Mouse (Mus musculus) gastrocnemius, postnatal 25 days (tissue): ENCODE measurements around the gene Tm2d3. TPM values are rescaled to one million over a fixed set of nuclear protein-coding genes. Genes with fewer than 3 reads are reported as not detected.

ENCODE experiments used
- DNase-seq: peaks from one replicate; pipeline ENCODE4 v3.0.0; 2022
- total RNA-seq, 2 experiments: library from RNA; stranded (reverse); gene quantifications; 1 replicate in 1 of 2; 2 replicates in 1 of 2; pipeline ENCODE4 v1.2.3; 2021

Tm2d3 gene
- total RNA-seq, 2 experiments from 2014 or later: 13.2 to 17.1 TPM

DNA sequence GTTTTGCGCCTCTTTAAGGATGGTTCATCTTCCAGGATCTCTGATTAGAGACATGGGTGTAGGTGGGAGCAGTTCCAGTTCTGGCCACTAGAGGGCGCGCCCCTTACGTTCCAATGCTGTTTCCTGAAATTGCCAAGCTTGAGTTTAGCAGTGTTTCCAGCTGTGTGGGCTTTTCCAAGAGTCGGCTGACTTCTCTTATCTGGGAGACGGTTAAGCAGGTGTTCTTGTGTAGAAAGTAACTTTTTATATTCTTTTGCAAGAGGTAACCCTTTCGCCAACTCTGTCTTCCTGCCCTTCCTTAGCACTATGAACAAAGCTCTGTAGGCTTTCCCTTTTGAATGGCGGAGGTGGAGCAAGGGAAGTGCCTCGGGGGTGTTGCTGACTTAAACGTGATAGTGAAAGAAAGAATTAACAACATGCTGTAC, 13.9 kb downstream of the Tm2d3 start:
- peak; percentile 32 for DNase-seq

DNA sequence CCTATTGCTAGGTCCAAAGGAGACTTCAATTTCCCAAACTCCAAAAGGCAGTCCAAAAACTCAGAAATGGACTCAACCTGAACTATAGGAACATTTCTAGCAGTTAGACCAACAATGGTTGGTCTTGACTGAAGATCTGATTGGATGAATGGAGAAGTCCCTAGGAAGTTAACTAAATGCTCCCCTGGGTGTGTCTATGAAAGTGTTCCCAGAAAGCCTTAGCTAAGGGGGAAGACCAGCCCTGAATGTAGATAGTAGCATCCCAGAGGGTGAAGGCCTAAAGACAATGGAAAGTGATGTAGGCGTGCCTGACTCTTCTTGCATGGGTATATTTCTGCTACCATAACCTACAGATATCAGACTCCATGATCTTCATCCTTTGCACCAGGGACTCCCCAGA, 17.5 kb downstream of the Tm2d3 start:
- DNase-seq: no peak

DNA sequence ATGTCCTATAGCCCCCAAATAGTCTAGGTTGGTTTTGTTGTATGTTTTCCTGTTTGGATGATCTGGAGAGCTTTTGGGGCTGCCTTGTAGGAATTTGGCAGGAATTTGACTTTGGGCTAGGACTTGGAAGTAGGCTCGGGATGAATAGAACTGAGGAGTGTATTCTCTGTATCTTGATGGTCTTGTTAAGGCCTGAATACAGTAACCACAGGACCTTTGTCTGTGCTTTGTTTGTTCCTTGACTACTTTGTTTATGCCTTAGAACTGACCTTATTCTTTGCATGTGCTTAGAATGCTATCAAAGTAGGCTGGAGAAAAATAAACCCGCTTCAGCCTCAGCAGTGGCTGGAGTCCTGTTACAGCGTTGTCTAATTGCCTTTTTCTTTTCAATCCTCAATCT, 19.3 kb downstream of the Tm2d3 start:
- no peak for DNase-seq

DNA sequence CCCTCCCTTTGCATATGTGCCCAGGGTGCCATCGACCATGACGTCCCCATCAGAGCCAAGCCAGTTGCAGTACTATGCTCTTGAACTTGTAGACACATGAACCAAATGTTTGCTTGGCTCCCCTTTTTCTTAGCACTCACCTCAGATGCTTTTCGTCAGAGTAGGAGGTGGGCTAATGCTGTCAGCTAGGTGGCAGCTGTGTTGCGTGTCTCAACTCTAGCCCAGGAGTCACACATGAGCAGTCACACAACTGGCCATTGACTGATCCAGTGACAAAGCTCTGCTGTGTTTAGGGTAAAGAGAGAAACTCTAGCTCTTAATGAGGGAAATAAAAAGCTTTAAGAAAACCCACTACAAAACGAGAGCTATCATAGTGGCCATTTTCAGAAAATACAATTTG, 22.8 kb downstream of the Tm2d3 start:
- DNase-seq: no peak

DNA sequence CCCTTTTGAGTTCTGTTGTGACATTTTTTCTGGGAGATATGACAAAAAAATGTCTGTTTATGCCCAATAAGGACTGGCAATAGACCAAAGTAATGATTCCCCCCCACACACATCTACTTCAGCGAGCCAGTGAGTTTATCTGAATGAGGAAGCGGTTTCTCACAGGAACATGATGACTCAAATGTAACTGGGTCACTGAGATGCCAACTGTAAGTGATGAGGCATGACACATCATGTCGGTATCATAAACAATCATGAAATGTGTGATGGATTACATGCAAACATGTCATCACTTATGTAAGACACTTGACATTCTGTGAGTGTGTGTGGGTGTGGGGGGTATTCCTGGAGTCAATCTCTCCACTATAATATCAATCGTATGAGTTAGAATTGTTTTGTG, 23.3 kb downstream of the Tm2d3 start:
- no peak for DNase-seq

GRCm38 (mm10) chr7:65734024-65734423, 43.1 kb downstream of the Tm2d3 start:
- DNase-seq: no peak

DNA sequence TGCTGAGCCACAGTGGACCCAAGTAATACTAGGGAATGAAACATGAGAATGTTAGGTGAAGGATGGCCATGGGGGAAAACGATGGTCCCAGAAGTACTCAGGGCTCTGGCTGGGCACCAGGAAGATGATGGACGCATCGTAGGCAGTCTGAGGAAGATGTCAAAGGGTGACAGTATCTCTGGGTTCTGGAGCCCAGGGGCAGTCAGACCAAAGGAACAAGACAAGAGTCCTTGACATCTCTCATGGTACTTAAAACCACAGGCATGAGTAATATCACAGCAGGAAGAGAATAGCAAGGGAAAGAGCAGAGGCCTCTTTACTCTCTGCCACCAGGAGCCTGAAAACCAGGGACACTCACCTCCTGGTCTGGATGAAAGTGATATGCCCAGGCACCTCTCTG, 44.3 kb downstream of the Tm2d3 start:
- no peak for DNase-seq

DNA sequence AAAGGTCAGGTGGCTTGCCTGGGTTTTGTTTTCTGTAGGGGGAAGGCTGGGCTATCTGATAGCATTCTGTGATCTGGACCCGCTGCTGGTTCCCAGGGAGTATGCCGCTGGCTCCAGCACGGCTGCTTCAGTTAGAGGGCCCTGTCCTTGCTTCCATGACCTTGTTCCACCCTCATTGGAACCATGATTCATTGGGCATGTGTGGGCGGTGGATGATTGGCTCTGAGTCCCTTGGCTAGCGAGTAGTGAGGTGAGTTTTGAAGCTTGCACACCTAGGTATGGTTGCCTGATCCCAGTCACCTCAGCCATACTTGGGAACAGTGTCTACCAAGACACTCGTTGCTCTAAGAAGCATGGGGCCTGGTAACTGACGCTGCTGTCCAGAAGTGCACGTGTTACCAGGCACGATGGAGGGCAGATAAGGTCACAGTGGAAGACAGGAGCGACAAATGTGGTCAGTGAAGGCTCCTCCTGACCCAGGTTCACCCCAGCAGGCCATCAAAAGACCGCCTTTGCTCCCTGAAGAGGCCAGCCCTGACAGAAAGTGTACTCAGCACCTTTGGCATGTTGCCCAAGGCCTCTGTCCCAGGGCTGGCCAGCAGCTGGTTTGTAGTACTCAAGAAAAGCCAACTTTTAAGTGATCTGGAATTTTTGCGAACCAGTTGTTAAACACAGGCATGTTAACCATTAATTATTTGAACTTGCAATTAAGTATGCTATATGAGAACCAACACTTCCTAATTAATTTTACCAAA, 46.5 kb downstream of the Tm2d3 start:
- DNase-seq: peak; percentile 24

DNA sequence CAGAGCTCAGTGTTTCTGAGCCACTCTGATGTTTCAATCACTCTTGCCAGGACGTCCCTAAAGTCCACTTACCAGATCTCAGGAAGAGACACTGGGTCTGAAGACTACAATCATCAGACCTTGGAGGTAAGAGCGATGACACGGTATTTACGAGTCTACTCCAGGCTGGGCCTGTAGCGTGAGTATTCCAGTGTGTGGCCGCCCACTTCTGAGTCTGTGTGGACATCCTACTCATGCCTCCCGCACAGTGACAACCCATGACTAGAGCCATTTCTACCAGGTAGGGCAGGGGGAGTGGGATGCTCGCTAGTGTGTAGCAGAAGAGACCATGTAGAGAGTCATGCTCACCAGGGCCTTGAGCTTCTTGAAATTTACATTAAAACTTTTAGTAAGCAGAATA, 51.9 kb downstream of the Tm2d3 start:
- DNase-seq: no peak

- no peak for DNase-seq
Observed at GRCm38 (mm10) chr7:65747990-65748955, 57.3 kb downstream of the Tm2d3 start.

Other genes with a start within 250 kb of the Tm2d3 start
- 10 to 100 TPM; 26.1 to 32.7 TPM for gene Tjp1, start 163.4 kb upstream of the Tm2d3 start, total RNA-seq
- gene Tarsl2, start 46.3 kb upstream of the Tm2d3 start, total RNA-seq: 10 to 100 TPM; 50.7 to 56.3 TPM
- gene Pcsk6, start 170.6 kb downstream of the Tm2d3 start, total RNA-seq: 10 to 100 TPM; 21.0 to 25.1 TPM